Mouse (Mus musculus) liver, embryonic 13.5 days (tissue): ENCODE data around the gene Gm10553. TPM values are rescaled to one million over a fixed set of nuclear protein-coding genes. Genes with fewer than 3 reads are reported as not detected.
"Not testable (repeated sequence)": the region's sequence is repeated elsewhere in the genome, so short reads cannot be mapped to it uniquely, and the experiment has no call there.

ENCODE experiments used
- ATAC-seq: fragments of 200-750 bp; cut with Nextera tagmentation; 2 replicates; pipeline ENCODE4 v1.8.0; 2017; ENCODE audit warnings: low read depth, mild to moderate bottlenecking, moderate number of reproducible peaks, moderate library complexity
- DNase-seq: peaks from one replicate; pipeline ENCODE4 v3.0.0; 2022
- H3K27ac ChIP-seq: fragments of 300-500 bp; sonication (generic); 2 replicates; pipeline ENCODE4 v1.5.1; 2015; ENCODE audit warnings: moderate library complexity, mild to moderate bottlenecking, inconsistent platforms
- H3K27me3 ChIP-seq: fragments of 300-500 bp; sonication (generic); 2 replicates; pipeline ENCODE4 v1.6.1; 2015; ENCODE audit warnings: mild to moderate bottlenecking, inconsistent platforms
- H3K36me3 ChIP-seq: fragments of 300-500 bp; sonication (generic); 2 replicates; pipeline ENCODE4 v1.6.1; 2015; ENCODE audit warnings: mild to moderate bottlenecking, inconsistent platforms
- H3K4me1 ChIP-seq: fragments of 300-500 bp; sonication (generic); replicated peaks from 2 replicates; pipeline ENCODE4 v1.6.1; 2015; ENCODE audit warnings: inconsistent platforms
- H3K4me2 ChIP-seq: fragments of 300-500 bp; sonication (generic); 2 replicates; pipeline ENCODE4 v1.6.1; 2015; ENCODE audit warnings: inconsistent platforms, mild to moderate bottlenecking, moderate library complexity
- H3K4me3 ChIP-seq: fragments of 300-500 bp; sonication (generic); replicated peaks from 2 replicates; pipeline ENCODE4 v1.5.1; 2015; ENCODE audit warnings: mild to moderate bottlenecking, inconsistent platforms
- H3K9ac ChIP-seq: fragments of 300-500 bp; sonication (generic); 2 replicates; pipeline ENCODE4 v1.6.1; 2015; ENCODE audit warnings: mild to moderate bottlenecking, inconsistent platforms
- H3K9me3 ChIP-seq: fragments of 300-500 bp; sonication (generic); replicated peaks from 2 replicates; pipeline ENCODE4 v1.6.1; 2016; ENCODE audit warnings: inconsistent platforms
- WGBS: fragments of 180-500 bp; shearing (Covaris S2); methylation state at CpG from one replicate; pipeline ENCODE4 v1.1.7; 2015; ENCODE audit not compliant: insufficient replicate concordance; 5-methylcytosine and 5-hydroxymethylcytosine counted together
- polyA plus RNA-seq: library from polyadenylated mRNA; unstranded; fragments of >200 nt; fragmentation: Nextera tagmentation; extraction: Ambion mirVana; gene quantifications from 2 replicates; pipeline ENCODE4 v1.2.1, GENCODE M21; 2015

The Gm10553 gene
- polyA plus RNA-seq = not detected in 2 replicates

- H3K27ac ChIP-seq, H3K9me3 ChIP-seq, H3K4me2 ChIP-seq, H3K4me1 ChIP-seq, H3K27me3 ChIP-seq, H3K36me3 ChIP-seq, H3K4me3 ChIP-seq, DNase-seq, ATAC-seq, H3K9ac ChIP-seq: not testable (repeated sequence)
- WGBS = 30% methylated on average over 1 of the region's 1 CpGs
Observed at GRCm38 (mm10) chr1:85099864-85100263, at the start of gene Gm10553. Gene Gm10553 (plus strand): TSS chr1:85100164.

- H3K9ac ChIP-seq, H3K4me1 ChIP-seq, H3K9me3 ChIP-seq, H3K27me3 ChIP-seq, H3K4me3 ChIP-seq, H3K27ac ChIP-seq, DNase-seq, H3K36me3 ChIP-seq, ATAC-seq, H3K4me2 ChIP-seq: not testable (repeated sequence)
- WGBS = 40% methylated on average over 3 of the region's 3 CpGs
Observed at GRCm38 (mm10) chr1:85071690-85072089, 28.3 kb upstream of the Gm10553 start.

- not testable (repeated sequence) for H3K4me1 ChIP-seq, H3K27ac ChIP-seq, H3K4me2 ChIP-seq, H3K27me3 ChIP-seq, DNase-seq, H3K4me3 ChIP-seq, H3K36me3 ChIP-seq, H3K9me3 ChIP-seq, H3K9ac ChIP-seq, ATAC-seq
- 28% methylated on average over 3 of the region's 3 CpGs for WGBS
Observed at GRCm38 (mm10) chr1:85073099-85073498, 26.9 kb upstream of the Gm10553 start.

GRCm38 (mm10) chr1:85084803-85085202, 15.2 kb upstream of the Gm10553 start:
- not testable (repeated sequence) for H3K27me3 ChIP-seq, H3K36me3 ChIP-seq, H3K4me2 ChIP-seq, H3K9me3 ChIP-seq, ATAC-seq, H3K27ac ChIP-seq, H3K4me1 ChIP-seq, H3K9ac ChIP-seq, DNase-seq, H3K4me3 ChIP-seq
- WGBS = 31% methylated on average over 3 of the region's 3 CpGs

- not testable (repeated sequence) for H3K27ac ChIP-seq, H3K4me3 ChIP-seq, ATAC-seq, DNase-seq, H3K27me3 ChIP-seq, H3K9me3 ChIP-seq, H3K4me2 ChIP-seq, H3K9ac ChIP-seq, H3K36me3 ChIP-seq, H3K4me1 ChIP-seq
- 46% methylated on average over 1 of the region's 1 CpGs for WGBS
Observed at GRCm38 (mm10) chr1:85086211-85086610, 13.8 kb upstream of the Gm10553 start.

GRCm38 (mm10) chr1:85092169-85092568, 7.8 kb upstream of the Gm10553 start:
- ATAC-seq, H3K4me3 ChIP-seq, H3K27me3 ChIP-seq, H3K36me3 ChIP-seq, H3K4me1 ChIP-seq, H3K4me2 ChIP-seq, H3K27ac ChIP-seq, DNase-seq, H3K9me3 ChIP-seq, H3K9ac ChIP-seq: not testable (repeated sequence)
- WGBS = 16% methylated on average over 1 of the region's 3 CpGs

- not testable (repeated sequence) for DNase-seq, H3K9me3 ChIP-seq, H3K27me3 ChIP-seq, H3K4me3 ChIP-seq, H3K36me3 ChIP-seq, H3K4me1 ChIP-seq, H3K9ac ChIP-seq, H3K27ac ChIP-seq, H3K4me2 ChIP-seq, ATAC-seq
- 62% methylated on average over 6 of the region's 7 CpGs for WGBS
Observed at GRCm38 (mm10) chr1:85093011-85093572, 6.9 kb upstream of the Gm10553 start.

- H3K4me2 ChIP-seq, H3K9me3 ChIP-seq, DNase-seq, H3K27me3 ChIP-seq, H3K4me3 ChIP-seq, H3K27ac ChIP-seq, ATAC-seq, H3K36me3 ChIP-seq, H3K9ac ChIP-seq, H3K4me1 ChIP-seq: not testable (repeated sequence)
- WGBS = 53% methylated on average over 7 of the region's 7 CpGs
Observed at GRCm38 (mm10) chr1:85099081-85099480, 883 bp upstream of the Gm10553 start.

- H3K27me3 ChIP-seq, H3K4me3 ChIP-seq, H3K27ac ChIP-seq, H3K36me3 ChIP-seq, DNase-seq, H3K4me2 ChIP-seq, H3K9ac ChIP-seq, H3K4me1 ChIP-seq, ATAC-seq, H3K9me3 ChIP-seq: not testable (repeated sequence)
- 65% methylated on average over 4 of the region's 4 CpGs for WGBS
Observed at GRCm38 (mm10) chr1:85101754-85102153, 1.8 kb downstream of the Gm10553 start.

- not testable (repeated sequence) for DNase-seq, H3K4me2 ChIP-seq, ATAC-seq, H3K36me3 ChIP-seq, H3K27ac ChIP-seq, H3K9ac ChIP-seq, H3K4me3 ChIP-seq, H3K27me3 ChIP-seq, H3K9me3 ChIP-seq, H3K4me1 ChIP-seq
- 47% methylated on average over 4 of the region's 4 CpGs for WGBS
Observed at GRCm38 (mm10) chr1:85105336-85105735, 5.4 kb downstream of the Gm10553 start.

- not testable (repeated sequence) for ATAC-seq, H3K4me3 ChIP-seq, H3K27me3 ChIP-seq, H3K4me1 ChIP-seq, H3K9me3 ChIP-seq, DNase-seq, H3K36me3 ChIP-seq, H3K27ac ChIP-seq, H3K9ac ChIP-seq, H3K4me2 ChIP-seq
- 53% methylated on average over 5 of the region's 6 CpGs for WGBS
Observed at GRCm38 (mm10) chr1:85106013-85106412, 6.0 kb downstream of the Gm10553 start.

- ATAC-seq, H3K36me3 ChIP-seq, H3K4me2 ChIP-seq, H3K27me3 ChIP-seq, DNase-seq, H3K27ac ChIP-seq, H3K9me3 ChIP-seq, H3K9ac ChIP-seq, H3K4me3 ChIP-seq, H3K4me1 ChIP-seq: not testable (repeated sequence)
- WGBS = no CpG with 5 or more reads among the region's 7 CpGs
Observed at GRCm38 (mm10) chr1:85109753-85110152, 9.8 kb downstream of the Gm10553 start, which contains the start of gene A530032D15Rik. Gene A530032D15Rik (minus strand): TSS chr1:85109853.
